Mouse (Mus musculus) common myeloid progenitor, adult 5-6 weeks (primary cell): ENCODE data around the gene Tns3. TPM values are rescaled to one million over a fixed set of nuclear protein-coding genes. Genes with fewer than 3 reads are reported as not detected.

Source experiments
- ATAC-seq: replicated peaks from 2 replicates; pipeline ENCODE4 v1.8.0; 2016; ENCODE audit warnings: low read depth, mild to moderate bottlenecking, moderate TSS enrichment, inconsistent platforms; ENCODE audit not compliant: poor library complexity, severe bottlenecking
- total RNA-seq: library from RNA; stranded (forward); fragments of 200-1000, 187-1606 nt; gene quantifications from 2 replicates; pipeline ENCODE4 v1.2.3, GENCODE M21; 2017

The Tns3 gene
- total RNA-seq, 1 experiment from 2014 or later: 16.8 TPM

DNA sequence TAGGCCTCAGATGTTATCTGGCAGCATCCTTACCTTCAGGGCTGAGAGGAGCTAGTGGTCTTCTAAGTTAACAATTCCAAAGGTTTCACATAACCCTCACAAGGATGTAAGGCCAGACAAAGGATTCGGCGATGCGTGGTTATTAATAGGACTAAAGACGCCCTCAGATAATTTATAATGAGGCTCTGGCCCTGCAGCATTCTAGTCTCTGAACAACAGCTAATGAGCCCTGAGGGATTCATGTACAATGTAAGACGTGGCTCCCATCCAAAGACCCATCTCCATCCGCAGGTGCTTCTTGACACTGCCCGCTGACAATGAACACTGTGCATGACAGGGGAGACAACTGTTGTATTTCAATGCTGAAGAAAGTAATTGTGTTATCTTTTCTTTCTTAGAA lies 263.0 kb downstream of the Tns3 start:
- ATAC-seq: no peak

DNA sequence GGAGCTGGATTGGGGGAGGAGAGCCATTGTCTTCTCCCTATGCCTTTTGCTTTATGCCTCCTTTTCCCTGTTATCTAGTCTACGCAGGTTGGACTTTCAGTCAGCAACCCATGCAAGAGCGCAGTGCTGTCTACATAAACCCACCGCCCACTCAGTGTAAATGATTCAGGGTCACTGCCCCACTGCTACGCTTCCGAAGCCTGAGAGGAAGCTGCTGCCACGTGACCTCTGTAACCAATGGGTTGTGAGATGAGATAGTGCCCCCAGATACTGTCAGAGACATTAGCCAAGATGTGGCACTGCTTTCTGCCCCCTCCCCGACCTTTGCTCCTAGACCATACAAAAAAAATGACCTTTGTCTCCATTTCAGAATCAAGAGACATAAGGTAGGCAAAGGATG lies 268.0 kb downstream of the Tns3 start:
- ATAC-seq: no peak

DNA sequence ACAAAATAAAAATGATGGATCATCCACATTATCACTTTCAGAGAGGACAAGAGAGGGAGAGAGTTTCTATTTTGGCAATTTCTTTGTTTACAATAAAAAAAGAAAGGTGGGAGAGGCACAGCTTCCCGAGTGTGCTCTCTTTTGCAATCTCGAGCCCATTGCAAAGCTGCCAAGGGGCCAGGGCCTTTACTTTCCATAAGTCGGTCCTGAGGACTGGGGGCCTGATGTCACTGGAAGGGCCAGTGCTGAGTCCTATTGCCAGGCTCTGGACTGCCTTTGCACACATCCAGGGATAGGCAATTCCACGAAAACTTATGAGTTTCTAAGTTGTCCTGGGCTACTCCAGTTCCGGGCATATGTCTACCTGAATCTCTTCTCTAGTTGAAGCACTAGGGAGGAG lies 272.8 kb downstream of the Tns3 start:
- no peak for ATAC-seq

DNA sequence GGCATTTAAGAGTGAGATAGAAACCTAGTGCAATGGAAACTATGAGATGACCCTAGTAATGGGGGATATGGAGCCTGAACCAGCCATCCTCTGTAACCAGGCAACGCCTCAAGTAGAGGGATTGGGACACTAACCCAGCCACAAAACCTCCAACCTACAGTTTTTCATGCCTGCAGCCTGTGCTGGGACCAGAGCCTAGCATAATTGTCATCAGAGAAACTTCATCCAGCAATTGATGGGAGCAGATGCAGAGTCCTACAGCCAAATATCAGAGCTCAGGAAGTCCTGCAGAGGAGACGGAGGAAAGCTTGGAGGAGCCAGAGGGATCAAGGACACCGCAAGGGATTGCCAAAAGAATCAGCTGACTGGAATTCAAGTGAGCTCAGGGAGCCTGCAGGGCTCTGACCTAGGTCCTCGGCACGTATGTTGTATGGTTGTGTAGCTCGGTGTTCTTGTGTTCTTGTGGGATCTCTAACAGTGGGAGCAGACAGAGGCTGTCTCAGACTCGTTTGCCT lies 278.4 kb downstream of the Tns3 start:
- ATAC-seq: no peak
